Mouse (Mus musculus) mature B cell (primary cell): ENCODE results near the gene Prkar1b.

Experiments used
- in situ Hi-C: fragments of 300-500 bp; cut with MboI; formaldehyde crosslinking; loops from 2 replicates; pipeline ENCODE4 v1.14.3; 2019

The Prkar1b gene

DNA sequence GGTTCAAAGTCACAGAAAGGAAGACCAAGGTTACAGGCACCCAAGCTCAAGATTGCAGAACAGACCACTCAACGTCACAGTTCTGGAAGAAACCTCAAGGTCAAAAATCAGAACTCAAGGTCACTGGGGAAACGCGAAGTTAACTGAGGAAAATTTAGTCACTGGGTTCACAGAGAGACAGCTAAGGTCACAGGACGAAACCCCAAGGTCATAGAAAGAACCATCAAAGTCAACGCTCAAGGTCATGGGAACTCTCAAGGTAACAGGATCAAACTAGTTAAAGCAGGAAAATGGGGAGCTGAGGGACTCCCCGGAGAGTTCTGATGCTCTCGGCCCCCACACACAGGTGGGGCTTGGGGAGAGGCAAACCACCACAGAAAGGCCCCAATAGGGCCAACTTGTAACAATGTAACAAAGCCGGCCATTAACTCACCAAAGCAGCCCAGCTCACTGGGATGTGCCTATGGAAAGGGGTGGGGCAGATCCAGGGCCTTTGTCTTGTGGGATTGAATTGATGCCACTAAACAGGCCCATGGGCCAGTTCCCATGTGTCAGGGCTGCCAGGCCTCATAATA is 174.8 kb downstream of the Prkar1b start:
- in situ Hi-C loops = no loop called here

DNA sequence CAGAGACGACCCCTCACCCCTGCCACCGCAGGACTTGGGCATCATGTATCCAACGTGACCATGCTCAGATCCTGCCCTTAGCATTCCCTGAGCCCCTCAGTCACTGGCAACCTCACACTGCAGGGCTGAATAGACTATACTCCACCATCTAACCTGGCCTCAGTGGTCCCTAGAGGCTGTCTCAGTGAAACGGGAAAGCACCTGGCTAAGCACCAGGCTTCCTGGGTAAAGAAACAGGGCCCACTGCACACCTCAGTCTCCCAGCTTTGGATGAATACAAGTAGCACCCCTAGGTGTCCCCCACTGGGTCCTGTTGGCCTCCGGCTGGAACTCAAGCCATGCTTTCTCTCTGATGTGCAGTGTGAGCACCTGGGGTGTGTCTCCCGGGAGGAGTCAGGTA is 176.3 kb downstream of the Prkar1b start:
- in situ Hi-C loops = no loop called here

DNA sequence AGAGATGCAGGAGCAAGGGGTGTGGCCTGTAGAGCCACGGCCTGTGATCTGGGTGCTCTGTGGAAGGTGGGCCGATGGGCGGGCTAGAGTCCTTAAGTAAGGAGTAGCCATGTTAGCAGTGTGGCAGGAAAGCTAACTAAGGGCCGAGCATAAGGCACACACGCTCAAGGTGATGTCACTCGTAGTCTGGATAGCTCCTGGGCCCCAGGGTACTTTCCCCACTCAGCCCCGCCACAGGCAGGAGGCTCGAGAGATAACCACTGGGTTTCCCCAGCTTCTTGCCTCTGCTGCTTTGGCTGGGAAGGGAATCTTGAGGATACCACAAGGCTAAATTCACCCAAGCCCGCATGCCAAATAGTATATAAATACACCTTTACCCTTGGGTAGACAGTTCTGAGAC is 178.4 kb downstream of the Prkar1b start:
- in situ Hi-C loops = no loop called here

DNA sequence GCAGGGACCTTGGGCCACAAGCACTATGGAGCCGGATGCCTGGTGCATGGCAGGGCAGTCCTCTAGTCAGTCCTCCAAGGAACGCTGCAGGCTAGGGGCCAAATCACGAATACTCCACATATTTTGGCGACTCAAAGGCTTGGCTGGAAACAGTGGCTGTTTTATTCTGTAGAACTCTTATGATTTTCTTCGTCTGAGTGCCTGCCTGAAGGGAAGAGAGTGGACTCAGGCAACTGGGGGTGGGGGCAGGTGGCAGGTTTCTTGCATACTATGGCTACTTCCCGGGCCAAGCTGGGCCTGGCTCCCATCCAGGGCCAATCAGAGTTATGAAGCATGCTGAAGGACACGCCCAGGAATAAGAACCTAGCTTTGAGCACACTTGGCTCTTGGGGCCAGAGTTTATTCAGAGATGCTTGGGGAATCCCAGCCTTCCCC is 179.7 kb downstream of the Prkar1b start:
- in situ Hi-C loops = no loop called here
